Mouse (Mus musculus) small intestine, adult 2 months (tissue): ENCODE measurements at regions not wholly inside any gene's neighbourhood (a gene's known extent, or its start where the extent isn't known, plus 50 kb on each side); places are given as distances from the start of the nearest gene placed in this dataset.

Experiments used
- H3K27ac ChIP-seq: fragments of 200-500 bp; 2 replicates; pipeline ENCODE4 v1.5.1; 2012; ENCODE audit warnings: low read depth, low read length, control low read depth, inconsistent platforms; ENCODE audit not compliant: insufficient read depth
- H3K27me3 ChIP-seq: fragments of 200-500 bp; 2 replicates; pipeline ENCODE4 v1.6.1; 2012; ENCODE audit warnings: mild to moderate bottlenecking, moderate library complexity, low read length, inconsistent platforms; ENCODE audit not compliant: control insufficient read depth, insufficient read depth
- H3K36me3 ChIP-seq: fragments of 200-500 bp; 2 replicates; pipeline ENCODE4 v1.6.1; 2012; ENCODE audit warnings: mild to moderate bottlenecking, low read length, control low read depth, inconsistent platforms; ENCODE audit not compliant: control insufficient read depth, insufficient read depth
- H3K4me1 ChIP-seq: fragments of 200-500 bp; 2 replicates; pipeline ENCODE4 v1.6.1; 2012; ENCODE audit warnings: low read length, inconsistent platforms, mixed read lengths; ENCODE audit not compliant: control insufficient read depth, insufficient read depth, insufficient read length
- H3K4me3 ChIP-seq: fragments of 200-500 bp; 2 replicates; pipeline ENCODE4 v1.5.1; 2012; ENCODE audit warnings: low read depth, mild to moderate bottlenecking, control low read depth, inconsistent platforms, low read length, moderate library complexity
- CTCF ChIP-seq: fragments of 200-500 bp; IDR thresholded peaks from 2 replicates; pipeline ENCODE4 v1.5.1; 2012; ENCODE audit warnings: low read depth, mild to moderate bottlenecking, control low read depth, inconsistent platforms, low read length, moderate library complexity, mixed read lengths; ENCODE audit not compliant: insufficient replicate concordance, insufficient read length; ENCODE audit errors: extremely low read depth
- POLR2A ChIP-seq: fragments of 200-500 bp; IDR thresholded peaks from 2 replicates; pipeline ENCODE4 v1.6.1; 2012; ENCODE audit warnings: low read depth, mild to moderate bottlenecking, control low read depth, inconsistent platforms, low read length, moderate library complexity
- WGBS: fragments of 180-500 bp; shearing (Covaris S2); methylation state at CpG from one replicate; pipeline ENCODE4 v1.1.7; 2018; 5-methylcytosine and 5-hydroxymethylcytosine counted together

DNA sequence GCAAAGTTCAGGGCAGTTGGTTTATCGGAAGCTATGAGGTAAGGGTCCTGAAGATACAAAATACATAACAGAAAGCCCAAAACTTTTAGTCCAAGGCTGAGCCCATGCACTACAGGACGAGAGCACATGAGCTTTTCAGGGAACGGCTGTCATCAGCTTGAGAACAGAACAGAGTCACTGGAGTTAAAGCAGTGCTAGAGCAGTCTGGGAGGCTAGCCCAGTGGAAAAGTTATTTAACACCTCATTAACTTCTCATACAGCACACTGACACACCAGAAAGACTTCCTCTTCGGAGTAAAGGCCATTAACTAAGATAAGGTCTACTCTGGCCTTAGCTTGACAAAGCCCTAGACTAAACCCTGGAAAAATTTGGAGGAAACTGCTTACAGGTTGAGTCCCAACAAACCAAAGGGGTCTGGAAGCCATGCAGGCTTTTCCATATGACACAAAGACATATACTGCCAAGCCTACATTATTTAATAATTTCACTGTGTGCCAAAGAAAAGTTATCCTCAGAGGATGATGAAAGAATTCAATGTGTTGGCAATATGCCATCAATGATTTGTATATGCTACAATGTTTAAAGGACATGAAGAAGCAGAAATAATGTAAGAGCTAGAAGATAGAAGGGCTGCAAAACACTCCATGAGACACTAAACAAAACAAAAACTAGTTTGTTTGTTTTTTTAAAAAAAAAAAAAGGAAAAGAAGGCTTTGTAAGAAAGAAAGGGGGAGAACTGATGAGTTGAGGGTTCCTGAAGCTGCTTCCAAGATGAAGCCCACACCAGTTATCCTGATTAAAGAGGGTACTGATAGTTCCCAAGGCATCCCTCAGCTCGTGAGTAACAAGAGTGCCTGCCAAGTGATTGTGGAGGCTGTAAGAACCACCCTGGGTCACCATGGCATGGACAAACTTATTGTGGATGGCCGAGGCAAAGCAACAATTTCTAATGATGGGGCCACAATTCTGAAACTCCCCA, 232.3 kb upstream of the Rack1 start:
- Histone ChIP-seq H3K27ac (no peak overlapping the region), H3K4me3 (no peak overlapping the region), H3K36me3 (no peaks in the 10 kb centered on the region), H3K27me3 (no peaks in the 10 kb centered on the region), H3K4me1 (no peaks in the 10 kb centered on the region)
- 56% methylated on average over 6 of the region's 6 CpGs for WGBS
- TF ChIP-seq POLR2A = no peak

DNA sequence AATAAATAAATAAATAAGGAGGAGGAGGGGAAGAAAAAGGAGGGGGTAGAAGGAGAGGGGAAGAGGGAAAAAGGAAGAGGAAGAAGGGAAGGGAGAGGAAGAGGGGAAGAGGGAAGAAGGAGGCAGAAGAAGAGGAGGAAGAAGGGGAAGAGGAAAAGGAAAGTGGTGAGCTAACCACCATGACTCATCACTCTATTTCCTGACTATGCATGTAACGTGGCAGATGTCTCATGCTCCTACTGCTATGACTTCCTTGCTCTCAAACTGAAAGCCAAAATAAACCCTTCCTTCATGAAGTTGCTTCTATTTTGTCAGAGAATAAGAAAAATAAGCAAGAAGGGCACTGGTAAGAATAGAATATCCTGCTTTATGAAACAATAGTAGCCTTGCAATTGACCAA, 242.1 kb upstream of the Rack1 start:
- TF ChIP-seq POLR2A = no peak
- no peak for TF ChIP-seq CTCF
- Histone ChIP-seq H3K4me1 (no peaks in the 10 kb centered on the region), H3K27me3 (no peaks in the 10 kb centered on the region), H3K4me3 (no peak overlapping the region), H3K36me3 (no peaks in the 10 kb centered on the region), H3K27ac (no peak overlapping the region)
- WGBS = 47% methylated on average over 1 of the region's 1 CpGs

DNA sequence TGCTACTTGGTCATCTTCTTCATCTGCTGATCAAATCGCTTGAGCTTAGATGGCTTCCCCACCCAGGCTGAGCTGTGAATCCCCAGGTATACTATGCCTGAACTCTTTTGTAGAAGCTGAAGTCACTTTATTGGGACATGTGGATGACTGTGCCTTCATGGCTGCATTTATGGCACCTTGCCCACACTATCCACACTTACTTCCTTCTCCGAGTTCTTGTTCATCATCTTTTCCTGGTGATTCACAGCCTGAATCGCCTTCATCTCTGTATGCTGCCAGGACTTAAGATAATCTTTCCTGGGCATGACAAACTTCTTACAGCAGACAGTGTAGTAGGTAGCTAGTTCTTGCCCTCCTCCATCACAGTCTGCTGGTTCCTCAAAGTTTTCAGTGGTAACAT, 248.1 kb upstream of the Rack1 start:
- Histone ChIP-seq H3K36me3 (no peaks in the 10 kb centered on the region), H3K27me3 (no peaks in the 10 kb centered on the region), H3K4me1 (no peaks in the 10 kb centered on the region), H3K27ac (no peak overlapping the region), H3K4me3 (no peak overlapping the region)
- no peak for TF ChIP-seq CTCF
- TF ChIP-seq POLR2A = no peak
- WGBS = 80% methylated on average over 3 of the region's 3 CpGs

DNA sequence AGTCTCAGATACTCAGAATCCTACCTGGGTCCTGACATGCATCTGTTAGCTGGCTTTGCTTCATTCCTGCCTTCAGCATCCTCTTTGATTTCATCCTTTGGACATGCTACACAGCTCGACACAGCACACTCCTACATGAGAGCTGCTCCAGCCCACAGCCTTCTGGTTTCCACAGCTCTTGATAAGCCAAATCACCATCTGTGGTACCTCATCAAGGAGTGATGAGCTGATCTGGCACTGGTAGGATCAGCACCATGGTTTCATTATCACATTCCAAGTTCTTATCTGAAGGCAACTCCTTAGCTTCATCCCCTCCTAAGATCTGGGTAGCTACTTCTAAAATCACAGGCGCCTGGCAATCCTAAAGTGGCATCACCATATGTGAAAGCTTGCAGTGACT, 248.9 kb upstream of the Rack1 start:
- Histone ChIP-seq H3K27ac (no peak overlapping the region), H3K27me3 (no peaks in the 10 kb centered on the region), H3K36me3 (no peaks in the 10 kb centered on the region), H3K4me1 (no peaks in the 10 kb centered on the region), H3K4me3 (no peak overlapping the region)
- no peak for TF ChIP-seq CTCF
- TF ChIP-seq POLR2A = no peak
- WGBS = 83% methylated on average over 2 of the region's 2 CpGs

DNA sequence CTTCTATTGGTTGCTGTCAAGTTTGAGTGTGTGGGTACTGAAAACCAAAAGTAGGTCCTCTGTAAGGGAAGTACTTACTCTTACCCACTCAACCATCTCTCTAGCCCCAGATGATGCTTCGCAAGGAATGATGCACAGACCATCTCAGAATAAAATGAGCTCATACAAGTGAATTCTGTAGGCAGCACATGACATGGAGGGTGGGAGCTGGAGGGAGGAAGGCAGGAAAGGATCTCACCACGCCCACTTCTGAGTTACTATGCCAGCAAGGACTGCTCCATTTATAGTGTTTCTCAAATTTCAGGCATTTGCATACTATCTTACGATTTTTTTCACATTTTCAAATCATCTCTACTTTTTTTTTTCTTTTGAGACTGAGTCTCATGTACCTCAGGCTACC, 273.8 kb upstream of the Rack1 start:
- Histone ChIP-seq H3K36me3 (no peaks in the 10 kb centered on the region), H3K4me3 (no peak overlapping the region), H3K27ac (no peak overlapping the region), H3K4me1 (no peaks in the 10 kb centered on the region), H3K27me3 (no peaks in the 10 kb centered on the region)
- no peak for TF ChIP-seq POLR2A
- TF ChIP-seq CTCF = no peak
- 66% methylated on average over 3 of the region's 3 CpGs for whole genome bisulfite sequencing

DNA sequence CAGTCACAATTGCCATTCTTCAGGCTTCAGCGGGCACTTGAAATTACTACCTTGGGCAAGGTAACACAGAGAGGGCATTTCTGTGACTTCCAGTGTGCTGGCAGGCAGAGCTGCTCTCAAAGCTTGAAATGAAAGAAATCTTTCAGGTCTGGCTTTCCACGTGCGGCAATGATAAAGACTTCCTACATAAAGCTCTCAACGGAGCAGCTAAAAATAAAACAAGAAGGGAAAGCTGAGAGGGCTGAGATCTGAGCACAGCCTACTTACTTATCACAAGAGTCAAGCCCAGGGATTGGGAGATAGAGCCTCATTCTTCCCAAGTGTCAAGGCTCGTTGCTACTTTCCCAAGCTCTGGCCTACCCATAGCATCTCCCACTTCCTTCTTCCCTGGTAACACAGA, 274.6 kb upstream of the Rack1 start:
- 77% methylated on average over 5 of the region's 5 CpGs for WGBS
- no peaks in the 10 kb centered on the region for H3K36me3 ChIP-seq
- no peaks in the 10 kb centered on the region for H3K4me1 ChIP-seq
- H3K27ac ChIP-seq = no peak overlapping the region
- H3K4me3 ChIP-seq = no peak overlapping the region
- no peaks in the 10 kb centered on the region for H3K27me3 ChIP-seq
- TF ChIP-seq CTCF (no peak), POLR2A (no peak)

DNA sequence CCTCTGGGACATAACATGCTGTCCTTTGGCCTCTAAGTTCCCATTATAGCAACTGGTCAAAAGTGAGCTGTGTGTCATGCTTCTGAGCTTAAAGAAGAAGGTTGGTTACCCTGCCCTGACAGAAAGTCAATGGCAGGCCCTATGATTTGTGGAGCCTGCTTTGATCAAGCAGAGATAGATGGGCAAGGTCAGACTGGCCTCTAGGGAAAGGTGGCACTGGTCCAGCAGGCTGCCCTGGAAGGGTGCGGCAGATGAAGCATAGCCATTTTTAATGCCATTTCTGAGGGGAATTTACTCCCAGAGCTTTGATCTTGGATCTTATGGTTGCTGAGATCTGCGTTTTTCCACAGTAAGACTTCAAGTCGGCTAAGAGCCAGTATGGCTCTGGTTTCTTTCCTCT, 293.2 kb upstream of the Rack1 start:
- Histone ChIP-seq H3K36me3 (no peaks in the 10 kb centered on the region), H3K27ac (no peak overlapping the region), H3K27me3 (no peaks in the 10 kb centered on the region), H3K4me3 (no peak overlapping the region), H3K4me1 (no peaks in the 10 kb centered on the region)
- WGBS = 86% methylated on average over 3 of the region's 3 CpGs
- TF ChIP-seq CTCF = no peak
- TF ChIP-seq POLR2A = no peak
